Mouse (Mus musculus) embryonic facial prominence, embryonic 13.5 days (tissue): ENCODE data around the gene Rrm1. TPM values are rescaled to one million over a fixed set of nuclear protein-coding genes. Genes with fewer than 3 reads are reported as not detected.

ENCODE experiments used
- ATAC-seq: fragments of 200-750 bp; cut with Nextera tagmentation; 2 replicates; pipeline ENCODE4 v1.8.0; 2017; ENCODE audit warnings: low read depth; ENCODE audit not compliant: insufficient number of reproducible peaks, insufficient read depth, low FRiP score, low TSS enrichment
- H3K27ac ChIP-seq: fragments of 300-500 bp; sonication (generic); 2 replicates; pipeline ENCODE4 v1.5.1; 2015; ENCODE audit warnings: moderate library complexity, mild to moderate bottlenecking, inconsistent platforms
- H3K27me3 ChIP-seq: fragments of 300-500 bp; sonication (generic); 2 replicates; pipeline ENCODE4 v1.6.1; 2015; ENCODE audit warnings: mild to moderate bottlenecking, inconsistent platforms
- H3K36me3 ChIP-seq: fragments of 300-500 bp; sonication (generic); 2 replicates; pipeline ENCODE4 v1.6.1; 2015; ENCODE audit warnings: mild to moderate bottlenecking, inconsistent platforms
- H3K4me1 ChIP-seq: fragments of 300-500 bp; sonication (generic); 2 replicates; pipeline ENCODE4 v1.6.1; 2015; ENCODE audit warnings: inconsistent platforms
- H3K4me2 ChIP-seq: fragments of 300-500 bp; sonication (generic); 2 replicates; pipeline ENCODE4 v1.6.1; 2015; ENCODE audit warnings: moderate library complexity, mild to moderate bottlenecking, inconsistent platforms
- H3K4me3 ChIP-seq: fragments of 300-500 bp; sonication (generic); 2 replicates; pipeline ENCODE4 v1.5.1; 2015; ENCODE audit warnings: mild to moderate bottlenecking, inconsistent platforms
- H3K9ac ChIP-seq: fragments of 300-500 bp; sonication (generic); 2 replicates; pipeline ENCODE4 v1.6.1; 2015; ENCODE audit warnings: mild to moderate bottlenecking, inconsistent platforms
- H3K9me3 ChIP-seq: fragments of 300-500 bp; sonication (generic); 2 replicates; pipeline ENCODE4 v1.6.1; 2016; ENCODE audit warnings: inconsistent platforms
- WGBS: fragments of 180-500 bp; shearing (Covaris S2); methylation state at CpG from one replicate; pipeline ENCODE4 v1.1.7; 2015; ENCODE audit warnings: mixed read lengths; 5-methylcytosine and 5-hydroxymethylcytosine counted together
- polyA plus RNA-seq: library from polyadenylated mRNA; unstranded; fragments of >200 nt; fragmentation: Nextera tagmentation; extraction: Ambion mirVana; gene quantifications from 2 replicates; pipeline ENCODE4 v1.2.1, GENCODE M21; 2015

Rrm1 gene
- polyA plus RNA-seq, 1 experiment from 2014 or later = 154 TPM

DNA sequence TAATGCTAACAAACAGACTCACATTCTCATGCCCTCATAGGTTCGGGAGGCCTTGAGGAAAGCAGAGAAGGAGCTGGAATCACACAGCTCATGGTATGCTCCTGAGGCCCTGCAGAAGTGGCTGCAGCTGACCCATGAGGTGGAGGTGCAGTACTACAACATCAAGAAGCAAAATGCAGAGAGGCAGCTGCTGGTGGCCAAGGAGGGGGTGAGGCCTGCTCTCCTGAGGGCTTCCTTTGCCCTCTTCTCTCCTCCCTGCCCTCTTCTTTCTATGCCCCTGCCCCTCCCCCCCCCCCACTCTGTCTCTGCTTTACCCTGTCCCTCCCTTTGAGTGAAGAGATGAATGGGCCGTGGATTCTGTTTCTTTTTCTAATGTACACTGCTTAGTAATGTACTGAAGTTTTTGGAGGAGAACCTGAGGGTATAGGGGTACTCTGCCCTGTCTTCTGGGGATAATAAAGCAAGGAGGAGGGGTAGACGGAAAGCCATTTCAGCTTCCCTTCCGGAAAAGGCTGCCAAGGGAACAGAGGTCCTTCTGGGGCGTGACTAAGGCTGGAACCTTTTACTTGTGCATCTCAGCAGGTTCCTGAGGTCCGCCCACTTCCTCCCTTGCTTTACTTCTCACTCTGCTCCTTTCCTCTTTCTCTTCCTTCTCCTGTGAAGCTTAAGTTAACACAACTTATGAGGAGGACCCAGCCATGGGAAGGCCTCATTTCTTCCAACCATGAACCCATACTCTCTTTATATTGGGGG is 15.4 kb upstream of the Rrm1 start:
- no peak for ATAC-seq
- H3K4me3 ChIP-seq = no peak overlapping the region
- no peak overlapping the region for H3K27ac ChIP-seq
- H3K4me1 ChIP-seq = no peaks in the 10 kb centered on the region
- no peak overlapping the region for H3K9ac ChIP-seq
- 58% methylated on average over 6 of the region's 6 CpGs for WGBS
- H3K27me3 ChIP-seq = no peaks in the 10 kb centered on the region
- H3K36me3 ChIP-seq = peaks cover 7% of the 10 kb centered on the region
- H3K4me2 ChIP-seq = no peak overlapping the region
- H3K9me3 ChIP-seq = no peaks in the 10 kb centered on the region

DNA sequence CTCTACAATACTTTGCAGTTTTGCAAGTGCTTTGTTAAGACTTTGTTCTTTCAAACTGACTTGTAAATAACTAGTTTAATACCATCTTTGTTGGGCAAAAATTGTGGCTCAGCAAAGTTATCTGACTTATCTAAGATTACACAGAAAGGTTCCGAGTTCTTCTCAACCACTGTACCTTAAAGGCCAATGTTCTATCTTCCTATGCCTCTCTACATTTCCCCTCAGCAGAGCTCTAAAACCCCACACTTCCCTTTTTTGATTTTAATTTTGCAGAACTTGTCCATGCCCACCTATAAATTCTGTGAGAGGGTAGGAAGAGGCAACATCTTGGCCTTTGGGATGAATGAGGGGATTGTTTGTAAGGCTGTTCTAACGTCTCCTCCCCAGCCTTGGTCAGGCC is 7.2 kb upstream of the Rrm1 start:
- Histone ChIP-seq H3K9ac (no peak overlapping the region), H3K27ac (no peak overlapping the region), H3K4me2 (no peak overlapping the region), H3K9me3 (no peaks in the 10 kb centered on the region), H3K4me1 (no peaks in the 10 kb centered on the region), H3K36me3 (peaks cover 15% of the 10 kb centered on the region), H3K27me3 (peaks cover 6% of the 10 kb centered on the region; the same call in 1 of the 2 replicates), H3K4me3 (no peak overlapping the region)
- ATAC-seq = no peak
- 66% methylated on average over 2 of the region's 2 CpGs for WGBS

DNA sequence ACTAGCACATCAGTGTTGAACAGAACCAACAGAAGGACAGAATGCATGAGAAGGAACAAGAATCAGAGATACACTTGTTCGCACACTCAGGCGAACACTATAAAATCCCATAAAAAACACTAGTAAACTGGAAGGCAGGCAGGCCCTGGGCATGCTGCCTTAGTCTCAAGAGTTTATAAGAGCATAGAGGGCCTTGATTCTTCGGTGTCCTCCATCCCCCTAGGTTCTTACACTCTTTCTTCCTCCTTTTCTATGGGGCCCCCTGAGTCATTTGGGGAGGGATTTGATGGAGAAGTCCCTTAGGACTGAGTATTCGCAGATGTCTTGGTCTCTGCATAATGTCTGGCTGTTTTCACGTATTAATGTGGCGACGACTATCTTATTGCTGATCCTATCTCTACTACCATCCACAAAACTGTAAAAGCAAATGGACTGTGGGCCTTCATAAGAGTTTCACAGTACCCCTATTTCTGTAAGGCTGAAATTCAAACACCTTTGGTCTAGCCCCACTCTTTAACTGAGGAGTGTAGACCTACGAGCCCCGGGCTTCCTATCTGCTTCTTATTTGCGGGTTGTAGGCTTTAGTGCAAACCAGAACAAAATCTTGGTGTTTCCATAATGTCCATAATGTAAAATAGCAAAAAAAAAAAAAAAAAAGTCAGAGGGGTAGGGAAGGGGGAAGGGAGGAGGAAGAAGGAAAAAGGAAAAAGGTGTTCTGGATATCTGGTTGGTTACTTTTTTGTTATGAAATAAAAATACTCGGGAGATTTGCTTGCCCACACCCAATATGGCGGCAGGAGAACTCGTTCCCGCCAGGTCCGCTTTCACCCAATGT is 456 bp upstream of the Rrm1 start:
- H3K4me1 ChIP-seq = peaks cover 19% of the 10 kb centered on the region
- peaks cover 6% of the 10 kb centered on the region; the same call in 1 of the 2 replicates for H3K27me3 ChIP-seq
- H3K36me3 ChIP-seq = peaks cover 17% of the 10 kb centered on the region
- H3K4me3 ChIP-seq = peak overlapping the region; percentile 80
- WGBS = 53% methylated on average over 15 of the region's 15 CpGs
- H3K9ac ChIP-seq = no peak overlapping the region
- no peak for ATAC-seq
- H3K27ac ChIP-seq = peak overlapping the region; percentile 90; the same call in 1 of the 2 replicates
- peak overlapping the region; percentile 65 for H3K4me2 ChIP-seq
- H3K9me3 ChIP-seq = no peaks in the 10 kb centered on the region

DNA sequence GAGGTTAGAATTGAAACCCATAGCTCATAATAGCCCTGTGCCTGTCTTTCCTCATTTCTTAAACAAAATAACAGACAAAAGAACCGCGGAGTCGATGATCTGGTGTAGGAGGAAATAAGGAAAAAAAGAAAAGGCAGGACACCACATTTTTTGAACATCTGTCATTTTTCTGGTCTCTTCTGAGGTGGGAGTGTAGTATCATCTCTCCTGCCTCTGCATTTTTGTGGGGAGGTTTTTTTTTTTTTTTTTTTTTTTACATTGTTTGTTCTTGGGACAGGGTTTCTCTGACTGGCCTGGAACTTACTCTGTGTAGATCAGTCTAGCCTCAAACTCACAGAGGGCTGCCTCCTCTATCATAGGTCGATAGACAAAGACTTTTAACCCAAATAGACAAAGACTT is 937 bp downstream of the Rrm1 start:
- Histone ChIP-seq H3K4me1 (peaks cover 19% of the 10 kb centered on the region), H3K4me2 (peak overlapping the region; percentile 65), H3K9ac (peak overlapping the region; percentile 92), H3K27me3 (peaks cover 6% of the 10 kb centered on the region; the same call in 1 of the 2 replicates), H3K4me3 (peak overlapping the region; percentile 80), H3K9me3 (no peaks in the 10 kb centered on the region), H3K27ac (peak overlapping the region; percentile 90; the same call in 1 of the 2 replicates), H3K36me3 (peaks cover 30% of the 10 kb centered on the region)
- under 1% methylated on average over 4 of the region's 4 CpGs for WGBS
- no peak for ATAC-seq

DNA sequence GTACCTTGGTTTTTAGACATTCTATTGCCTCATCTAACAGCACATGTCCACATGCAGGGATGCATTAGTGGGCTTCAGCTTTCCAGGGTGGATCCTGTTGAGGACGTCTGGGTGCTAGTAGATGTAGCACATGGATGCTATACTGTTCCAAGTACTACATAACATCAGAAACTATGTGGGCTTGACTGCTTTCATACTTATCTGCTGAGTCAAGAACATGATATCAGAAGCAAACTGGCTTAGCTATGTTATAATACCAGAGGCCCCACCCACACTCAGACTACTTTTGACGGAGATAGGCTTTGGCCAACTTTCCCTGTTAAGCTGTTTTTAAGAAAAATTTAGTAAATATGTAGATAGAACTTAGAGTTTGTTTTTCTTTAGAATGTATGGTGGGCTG is 2.8 kb downstream of the Rrm1 start:
- Histone ChIP-seq H3K36me3 (peaks cover 44% of the 10 kb centered on the region), H3K4me2 (peak overlapping the region; percentile 20; the same call in 1 of the 2 replicates), H3K4me3 (no peak overlapping the region), H3K27ac (no peak overlapping the region), H3K27me3 (peaks cover under 1% of the 10 kb centered on the region; the same call in 1 of the 2 replicates), H3K9ac (no peak overlapping the region), H3K9me3 (no peaks in the 10 kb centered on the region), H3K4me1 (peaks cover 19% of the 10 kb centered on the region)
- WGBS = 78% methylated on average over 2 of the region's 2 CpGs
- no peak for ATAC-seq

DNA sequence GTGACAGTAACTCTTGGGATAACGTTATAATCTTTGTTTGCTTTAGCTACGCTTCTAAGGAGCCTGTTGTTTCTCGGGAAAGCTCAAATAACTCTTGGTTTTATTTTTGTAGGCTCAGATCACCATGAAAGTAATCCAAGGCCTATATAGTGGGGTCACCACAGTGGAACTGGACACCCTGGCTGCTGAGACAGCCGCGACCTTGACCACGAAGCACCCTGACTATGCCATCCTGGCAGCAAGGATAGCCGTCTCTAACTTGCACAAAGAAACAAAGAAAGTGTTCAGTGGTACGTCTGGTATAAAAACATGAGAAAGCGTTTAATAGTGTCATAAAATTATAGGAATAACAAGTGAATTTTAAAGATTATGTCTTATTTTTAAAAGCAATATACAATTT is 4.9 kb downstream of the Rrm1 start:
- no peak overlapping the region for H3K4me2 ChIP-seq
- no peak overlapping the region for H3K9ac ChIP-seq
- peaks cover 65% of the 10 kb centered on the region for H3K36me3 ChIP-seq
- no peak overlapping the region for H3K4me3 ChIP-seq
- ATAC-seq = no peak
- no peaks in the 10 kb centered on the region for H3K27me3 ChIP-seq
- no peaks in the 10 kb centered on the region for H3K9me3 ChIP-seq
- H3K27ac ChIP-seq = no peak overlapping the region
- H3K4me1 ChIP-seq = peaks cover 19% of the 10 kb centered on the region
- 89% methylated on average over 9 of the region's 9 CpGs for WGBS

DNA sequence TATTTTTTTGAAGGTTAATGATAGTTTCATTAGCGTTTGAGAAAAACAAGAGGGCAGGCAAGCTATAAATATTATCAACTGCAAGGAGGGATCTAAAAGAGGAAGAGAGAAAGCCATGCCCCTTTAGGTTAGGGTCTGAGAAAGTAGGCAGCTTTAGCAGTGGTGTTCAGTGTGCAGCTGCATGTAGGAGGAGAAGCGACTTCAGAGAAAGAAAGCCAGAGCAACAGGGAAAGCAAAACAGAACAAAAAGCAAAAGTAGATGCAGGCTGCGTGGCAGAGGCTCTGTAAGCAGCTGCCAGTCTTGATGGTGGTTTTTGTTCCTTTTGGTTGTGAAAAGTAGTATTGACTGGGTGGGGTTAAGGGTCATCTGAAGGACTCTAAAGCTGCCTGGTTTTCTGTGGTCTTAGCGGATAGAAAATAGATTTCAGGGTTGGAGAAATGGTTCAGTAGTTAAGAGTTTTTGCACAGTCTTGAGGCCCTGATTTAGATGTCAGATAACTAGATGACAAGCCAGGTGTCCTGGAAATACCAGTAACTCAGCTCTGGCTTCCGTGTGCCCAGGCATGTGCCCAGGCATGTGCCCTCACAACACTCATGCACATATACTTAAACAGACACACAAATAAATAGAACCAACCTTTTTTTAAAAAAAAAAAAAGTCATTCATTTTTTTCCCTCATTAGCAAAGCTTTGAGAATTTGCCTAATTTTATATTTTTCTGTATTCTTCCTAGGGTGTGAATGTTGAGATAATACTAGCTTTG is 17.3 kb downstream of the Rrm1 start:
- WGBS = 85% methylated on average over 5 of the region's 5 CpGs
- no peak overlapping the region for H3K4me3 ChIP-seq

DNA sequence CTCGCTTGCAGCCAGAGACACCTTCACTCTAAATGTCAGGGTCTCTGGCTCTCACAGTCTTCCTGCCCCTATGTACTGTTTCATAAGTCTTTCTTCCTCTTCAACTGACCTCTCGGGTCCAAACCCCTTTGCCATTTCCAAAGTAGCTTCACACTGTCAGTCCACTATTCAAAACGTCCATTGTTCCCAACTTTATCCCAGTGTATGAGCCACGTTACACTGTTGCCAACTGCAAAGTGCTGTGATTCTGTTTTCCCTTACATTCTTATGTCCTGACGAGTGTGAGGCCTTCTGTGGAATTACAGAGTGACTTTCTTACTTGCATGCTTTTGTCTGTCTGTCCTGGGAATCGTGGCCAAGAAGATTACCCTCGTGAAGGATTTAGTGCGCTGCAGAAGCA is 26.1 kb downstream of the Rrm1 start:
- H3K27ac ChIP-seq = no peak overlapping the region
- WGBS = 86% methylated on average over 8 of the region's 8 CpGs
- no peaks in the 10 kb centered on the region for H3K4me1 ChIP-seq
- H3K4me3 ChIP-seq = no peak overlapping the region
- H3K4me2 ChIP-seq = no peak overlapping the region
- no peaks in the 10 kb centered on the region for H3K27me3 ChIP-seq
- H3K9ac ChIP-seq = no peak overlapping the region
- peaks cover 66% of the 10 kb centered on the region for H3K36me3 ChIP-seq
- no peak for ATAC-seq
- H3K9me3 ChIP-seq = no peaks in the 10 kb centered on the region

More for the DNA sequence above, 17.3 kb downstream of the Rrm1 start:
- Histone ChIP-seq H3K27me3 (no peaks in the 10 kb centered on the region), H3K27ac (no peak overlapping the region), H3K36me3 (peaks cover 94% of the 10 kb centered on the region), H3K9me3 (no peaks in the 10 kb centered on the region), H3K4me2 (no peak overlapping the region), H3K4me1 (no peaks in the 10 kb centered on the region), H3K9ac (no peak overlapping the region)
- no peak for ATAC-seq

DNA sequence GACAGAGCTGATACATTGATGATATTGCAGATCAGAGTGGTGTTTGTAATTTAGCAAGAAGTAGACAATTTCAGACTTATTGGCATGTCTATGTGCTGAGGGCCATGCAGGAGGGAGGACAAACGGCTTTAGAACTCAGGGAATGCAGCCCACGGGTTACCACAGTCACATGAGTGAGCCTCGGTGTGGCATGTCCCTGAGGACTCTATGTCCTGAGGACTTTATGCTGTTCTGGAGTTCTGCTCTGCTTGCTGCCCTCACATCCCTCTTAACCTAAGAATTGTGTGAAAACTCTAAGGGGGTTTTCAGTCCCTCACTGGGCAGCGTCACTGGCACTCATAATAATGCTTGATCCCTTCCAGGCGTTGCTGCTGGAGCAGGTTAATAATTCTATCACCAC is 31.2 kb downstream of the Rrm1 start:
- H3K27me3 ChIP-seq = no peaks in the 10 kb centered on the region
- no peaks in the 10 kb centered on the region for H3K4me1 ChIP-seq
- no peak overlapping the region for H3K27ac ChIP-seq
- peaks cover 17% of the 10 kb centered on the region for H3K36me3 ChIP-seq
- WGBS = 66% methylated on average over 5 of the region's 5 CpGs
- no peak overlapping the region for H3K4me3 ChIP-seq
- no peak overlapping the region for H3K9ac ChIP-seq
- no peak for ATAC-seq
- H3K9me3 ChIP-seq = no peaks in the 10 kb centered on the region
- H3K4me2 ChIP-seq = no peak overlapping the region

DNA sequence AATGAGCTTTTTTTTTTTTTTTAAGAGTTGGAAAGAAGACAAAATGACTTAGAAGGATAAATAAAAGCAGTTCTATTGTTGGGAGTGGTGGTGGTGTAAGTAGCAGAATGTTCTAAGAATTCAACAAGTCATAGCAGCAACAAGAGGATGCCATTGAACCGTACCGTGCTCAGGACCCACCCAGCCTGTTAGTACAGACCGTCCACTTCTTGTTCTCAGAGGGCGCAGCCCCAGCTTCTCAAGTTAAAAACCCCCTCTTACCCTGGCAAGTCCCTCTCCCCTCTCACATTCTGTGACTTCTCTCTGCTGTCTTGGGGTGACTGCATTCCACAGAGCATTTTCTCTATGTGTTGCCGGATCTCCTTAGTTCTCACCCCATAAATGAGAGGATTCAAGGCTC is 35.1 kb downstream of the Rrm1 start:
- Histone ChIP-seq H3K9ac (no peak overlapping the region), H3K27ac (no peak overlapping the region), H3K9me3 (no peaks in the 10 kb centered on the region), H3K27me3 (no peaks in the 10 kb centered on the region), H3K4me1 (no peaks in the 10 kb centered on the region), H3K4me3 (no peak overlapping the region), H3K4me2 (no peak overlapping the region), H3K36me3 (no peaks in the 10 kb centered on the region)
- ATAC-seq = no peak
- WGBS = 85% methylated on average over 5 of the region's 5 CpGs

DNA sequence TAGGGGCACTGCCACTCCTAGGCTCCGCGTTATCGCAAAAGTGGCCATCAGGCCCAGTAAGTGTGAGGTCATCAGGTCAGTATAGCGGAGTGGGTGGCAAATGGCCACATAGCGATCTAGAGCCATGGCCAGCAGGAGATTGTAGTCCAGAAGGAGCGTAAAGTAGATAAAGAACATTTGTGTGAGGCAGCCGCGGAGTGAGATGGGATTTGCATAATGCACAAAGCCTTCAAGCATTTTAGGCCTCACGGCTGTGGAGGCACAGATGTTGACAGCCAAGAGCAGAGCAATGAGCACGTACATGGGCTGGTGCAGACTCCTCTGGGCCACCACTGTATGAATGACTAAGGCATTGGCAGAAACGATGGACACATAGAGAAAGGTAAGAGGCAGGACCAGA is 35.9 kb downstream of the Rrm1 start:
- Histone ChIP-seq H3K36me3 (no peaks in the 10 kb centered on the region), H3K4me3 (no peak overlapping the region), H3K9me3 (no peaks in the 10 kb centered on the region), H3K4me2 (no peak overlapping the region), H3K27me3 (no peaks in the 10 kb centered on the region), H3K27ac (no peak overlapping the region), H3K4me1 (no peaks in the 10 kb centered on the region), H3K9ac (no peak overlapping the region)
- 80% methylated on average over 11 of the region's 11 CpGs for WGBS
- no peak for ATAC-seq
